Mouse (Mus musculus) heart, embryonic 15.5 days (tissue): ENCODE results near the gene Mpl. TPM values are rescaled to one million over a fixed set of nuclear protein-coding genes. Genes with fewer than 3 reads are reported as not detected.
A peak's percentile ranks its signal among the peaks of the same experiment; 100 is the strongest.

Experiments
- ATAC-seq: fragments of 200-750 bp; cut with Nextera tagmentation; replicated peaks from 2 replicates; pipeline ENCODE4 v1.8.0; 2017; ENCODE audit warnings: low read depth, moderate TSS enrichment; ENCODE audit not compliant: insufficient number of reproducible peaks, insufficient read depth, low FRiP score
- H3K27ac ChIP-seq: fragments of 300-500 bp; sonication (generic); 2 replicates; pipeline ENCODE4 v1.5.1; 2015; ENCODE audit warnings: mild to moderate bottlenecking, inconsistent platforms
- H3K27me3 ChIP-seq: fragments of 300-500 bp; sonication (generic); 2 replicates; pipeline ENCODE4 v1.6.1; 2015; ENCODE audit warnings: inconsistent platforms
- H3K36me3 ChIP-seq: fragments of 300-500 bp; sonication (generic); 2 replicates; pipeline ENCODE4 v1.6.1; 2015; ENCODE audit warnings: mild to moderate bottlenecking, inconsistent platforms
- H3K4me1 ChIP-seq: fragments of 300-500 bp; sonication (generic); replicated peaks from 2 replicates; pipeline ENCODE4 v1.6.1; 2015; ENCODE audit warnings: inconsistent platforms
- H3K4me2 ChIP-seq: fragments of 300-500 bp; sonication (generic); 2 replicates; pipeline ENCODE4 v1.6.1; 2015; ENCODE audit warnings: inconsistent platforms, mild to moderate bottlenecking, moderate library complexity
- H3K4me3 ChIP-seq: fragments of 300-500 bp; sonication (generic); 2 replicates; pipeline ENCODE4 v1.5.1; 2015; ENCODE audit warnings: mild to moderate bottlenecking, inconsistent platforms
- H3K9ac ChIP-seq: fragments of 300-500 bp; sonication (generic); 2 replicates; pipeline ENCODE4 v1.6.1; 2015; ENCODE audit warnings: mild to moderate bottlenecking, inconsistent platforms
- H3K9me3 ChIP-seq: fragments of 300-500 bp; sonication (generic); replicated peaks from 2 replicates; pipeline ENCODE4 v1.6.1; 2016; ENCODE audit warnings: inconsistent platforms
- WGBS: fragments of 180-500 bp; shearing (Covaris S2); methylation state at CpG from one replicate; pipeline ENCODE4 v1.1.7; 2015; ENCODE audit warnings: mixed read lengths; 5-methylcytosine and 5-hydroxymethylcytosine counted together
- polyA plus RNA-seq: library from polyadenylated mRNA; unstranded; fragments of >200 nt; fragmentation: Nextera tagmentation; extraction: Ambion mirVana; gene quantifications from 2 replicates; pipeline ENCODE4 v1.2.1, GENCODE M21; 2015

Gene Mpl
- polyA plus RNA-seq, 1 experiment from 2014 or later, result 1.3 TPM

DNA sequence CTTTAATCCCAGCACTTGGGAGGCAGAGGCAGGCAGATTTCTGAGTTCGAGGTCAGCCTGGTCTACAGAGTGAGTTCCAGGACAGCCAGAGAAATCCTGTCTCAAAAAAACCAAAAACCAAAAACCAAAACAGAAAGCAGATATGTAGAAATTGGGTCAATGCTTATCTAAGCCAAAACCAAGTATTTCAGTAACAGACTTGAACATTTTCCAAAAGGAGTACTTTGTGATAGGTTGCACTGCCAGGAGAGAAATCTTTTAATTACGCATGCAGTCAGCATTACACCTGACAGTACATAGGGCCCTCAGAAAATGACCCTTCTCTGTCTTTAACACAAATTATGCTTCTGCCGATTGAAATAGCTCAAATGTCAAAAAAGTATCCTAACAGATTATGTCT is 55.9 kb downstream of the Mpl start:
- Histone ChIP-seq H3K4me3 (no peak overlapping the region), H3K9me3 (no peaks in the 10 kb centered on the region), H3K36me3 (peaks cover 58% of the 10 kb centered on the region), H3K4me1 (no peaks in the 10 kb centered on the region; the same call in 1 of the 2 replicates), H3K9ac (no peak overlapping the region), H3K27me3 (no peaks in the 10 kb centered on the region), H3K4me2 (no peak overlapping the region), H3K27ac (no peak overlapping the region)
- no peak for ATAC-seq
- WGBS, result 86% methylated on average over 3 of the region's 3 CpGs

DNA sequence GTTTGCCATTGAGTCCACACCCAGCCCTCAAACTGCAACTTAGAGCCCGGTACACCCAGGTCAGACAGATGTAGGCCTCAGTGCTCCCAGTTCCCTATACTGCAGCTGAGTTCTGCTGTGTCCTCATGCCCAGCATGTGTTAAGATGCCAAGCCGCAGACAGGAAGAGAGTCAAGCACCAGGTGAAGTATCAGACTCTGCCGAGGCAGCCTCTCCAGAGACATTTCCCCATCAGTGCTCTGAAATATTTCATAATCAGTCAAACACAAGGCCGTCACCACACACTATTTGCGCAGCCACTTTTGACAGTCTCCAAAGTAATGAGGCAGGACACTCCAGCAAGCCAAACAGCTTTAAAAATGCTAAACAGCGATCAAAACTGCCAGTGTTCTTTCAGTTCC is 58.9 kb downstream of the Mpl start:
- Histone ChIP-seq H3K36me3 (peaks cover 55% of the 10 kb centered on the region), H3K4me2 (no peak overlapping the region), H3K9ac (no peak overlapping the region), H3K4me1 (peaks cover 23% of the 10 kb centered on the region), H3K4me3 (no peak overlapping the region), H3K27me3 (no peaks in the 10 kb centered on the region), H3K27ac (no peak overlapping the region), H3K9me3 (no peaks in the 10 kb centered on the region)
- 94% methylated on average over 6 of the region's 6 CpGs for WGBS
- no peak for ATAC-seq

- Histone ChIP-seq H3K27me3 (no peaks in the 10 kb centered on the region), H3K4me3 (no peak overlapping the region), H3K9me3 (no peaks in the 10 kb centered on the region), H3K36me3 (peaks cover 61% of the 10 kb centered on the region), H3K9ac (no peak overlapping the region), H3K4me2 (no peak overlapping the region), H3K27ac (peak overlapping the region; percentile 56), H3K4me1 (peaks cover 24% of the 10 kb centered on the region)
- no peak for ATAC-seq
- WGBS, result 51% methylated on average over 3 of the region's 3 CpGs
Observed at GRCm38 (mm10) chr4:118396433-118396832, 60.9 kb downstream of the Mpl start.

- Histone ChIP-seq H3K36me3 (peaks cover 62% of the 10 kb centered on the region), H3K4me3 (no peak overlapping the region), H3K27ac (peak overlapping the region; percentile 79), H3K4me1 (peaks cover 24% of the 10 kb centered on the region), H3K9me3 (no peaks in the 10 kb centered on the region), H3K9ac (no peak overlapping the region), H3K4me2 (no peak overlapping the region), H3K27me3 (no peaks in the 10 kb centered on the region)
- no peak for ATAC-seq
- 34% methylated on average over 4 of the region's 4 CpGs for WGBS
Observed at GRCm38 (mm10) chr4:118395289-118395688, 62.0 kb downstream of the Mpl start.

GRCm38 (mm10) chr4:118394505-118394904 is 62.8 kb downstream of the Mpl start:
- Histone ChIP-seq H3K9ac (no peak overlapping the region), H3K4me1 (peaks cover 24% of the 10 kb centered on the region), H3K27ac (peak overlapping the region; percentile 79), H3K9me3 (no peaks in the 10 kb centered on the region), H3K4me2 (no peak overlapping the region), H3K4me3 (no peak overlapping the region), H3K27me3 (no peaks in the 10 kb centered on the region), H3K36me3 (peaks cover 61% of the 10 kb centered on the region)
- WGBS, result 37% methylated on average over 6 of the region's 6 CpGs
- ATAC-seq, result peak; percentile 76

Other genes with a start within 250 kb of the Mpl start
- gene Ptprf, start 166.1 kb downstream of the Mpl start, polyA plus RNA-seq, result 16.7 and 32.2 TPM in 2 replicates
- gene Szt2, start 48.2 kb downstream of the Mpl start, polyA plus RNA-seq, result 4.6 and 5.5 TPM in 2 replicates
- gene Med8, start 48.2 kb downstream of the Mpl start, polyA plus RNA-seq, result 60.6 and 68.7 TPM in 2 replicates
- gene Elovl1, start 29.4 kb downstream of the Mpl start, polyA plus RNA-seq, result 54.2 and 73.7 TPM in 2 replicates
- 147 and 185 TPM in 2 replicates for gene Cdc20, start 20.2 kb downstream of the Mpl start, polyA plus RNA-seq
- 51.9 and 63.3 TPM in 2 replicates for gene Tie1, start 32.5 kb upstream of the Mpl start, polyA plus RNA-seq
- gene 2610528J11Rik, start 69.5 kb upstream of the Mpl start, polyA plus RNA-seq, result 0.48 and 2.0 TPM in 2 replicates
- 0.39 and 1.2 TPM in 2 replicates for gene Tmem125, start 86.5 kb upstream of the Mpl start, polyA plus RNA-seq
- 0.25 and 0.39 TPM in 2 replicates for gene Cfap57, start 163.3 kb upstream of the Mpl start, polyA plus RNA-seq
- 77.8 and 78.4 TPM in 2 replicates for gene Ebna1bp2, start 163.3 kb upstream of the Mpl start, polyA plus RNA-seq
- gene Olfr62, start 201.4 kb upstream of the Mpl start, polyA plus RNA-seq, result not detected in 2 replicates
- gene Olfr1342, start 235.2 kb upstream of the Mpl start, polyA plus RNA-seq, result not detected in 2 replicates
- gene Olfr1341, start 246.0 kb upstream of the Mpl start, polyA plus RNA-seq, result not detected in 2 replicates